Mouse (Mus musculus) brain, embryonic 18.5 days (tissue): ENCODE results near the gene G530012D18Rik.
"Not testable (repeated sequence)": the region's sequence is repeated elsewhere in the genome, so short reads cannot be mapped to it uniquely, and the experiment has no call there.

ENCODE experiments used
- DNase-seq: peaks from one replicate; pipeline ENCODE4 v3.0.0-alpha.2; 2012; ENCODE audit warnings: low read depth, low spot score

G530012D18Rik gene

GRCm38 (mm10) chr1:85575376-85575775 lies at the start of gene G530012D18Rik:
G530012D18Rik (plus strand) TSS chr1:85575676.
- not testable (repeated sequence) for DNase-seq

GRCm38 (mm10) chr1:85526401-85526800 lies 49.1 kb upstream of the G530012D18Rik start:
- not testable (repeated sequence) for DNase-seq

- not testable (repeated sequence) for DNase-seq
These were observed 46.9 kb upstream of the G530012D18Rik start for GRCm38 (mm10) chr1:85528451-85529110.

- DNase-seq = not testable (repeated sequence)
These were observed 31.7 kb upstream of the G530012D18Rik start for GRCm38 (mm10) chr1:85543818-85544217.

GRCm38 (mm10) chr1:85546442-85546841 lies 29.0 kb upstream of the G530012D18Rik start:
- not testable (repeated sequence) for DNase-seq

- not testable (repeated sequence) for DNase-seq
These were observed 20.2 kb upstream of the G530012D18Rik start for GRCm38 (mm10) chr1:85555261-85555660.

- not testable (repeated sequence) for DNase-seq
These were observed 1.9 kb upstream of the G530012D18Rik start for GRCm38 (mm10) chr1:85573554-85573953.

- DNase-seq = not testable (repeated sequence)
These were observed 3.0 kb downstream of the G530012D18Rik start for GRCm38 (mm10) chr1:85578372-85579010.

GRCm38 (mm10) chr1:85579199-85580147 lies 4.0 kb downstream of the G530012D18Rik start:
- not testable (repeated sequence) for DNase-seq

- DNase-seq = not testable (repeated sequence)
These were observed 4.7 kb downstream of the G530012D18Rik start for GRCm38 (mm10) chr1:85580148-85580534.

GRCm38 (mm10) chr1:85580578-85580977 lies 5.1 kb downstream of the G530012D18Rik start:
- DNase-seq = not testable (repeated sequence)

- DNase-seq = not testable (repeated sequence)
These were observed 6.0 kb downstream of the G530012D18Rik start for GRCm38 (mm10) chr1:85581518-85581917.

- not testable (repeated sequence) for DNase-seq
These were observed 13.2 kb downstream of the G530012D18Rik start for GRCm38 (mm10) chr1:85588697-85589096.

- not testable (repeated sequence) for DNase-seq
These were observed 17.1 kb downstream of the G530012D18Rik start for GRCm38 (mm10) chr1:85592526-85592925.

GRCm38 (mm10) chr1:85598271-85599012 lies 23.0 kb downstream of the G530012D18Rik start, which contains the start of gene Sp110:
Sp110 (minus strand) TSS chr1:85598817.
- DNase-seq = not testable (repeated sequence)

- not testable (repeated sequence) for DNase-seq
These were observed 24.6 kb downstream of the G530012D18Rik start, which contains the start of gene Sp140 for GRCm38 (mm10) chr1:85600078-85600477. Sp140 (plus strand) TSS chr1:85600378.

- not testable (repeated sequence) for DNase-seq
These were observed 25.3 kb downstream of the G530012D18Rik start for GRCm38 (mm10) chr1:85600794-85601193.

- DNase-seq = not testable (repeated sequence)
These were observed 28.9 kb downstream of the G530012D18Rik start for GRCm38 (mm10) chr1:85604341-85604740.

GRCm38 (mm10) chr1:85608361-85608760 lies 32.9 kb downstream of the G530012D18Rik start:
- DNase-seq = not testable (repeated sequence)

GRCm38 (mm10) chr1:85610581-85610980 lies 35.1 kb downstream of the G530012D18Rik start:
- not testable (repeated sequence) for DNase-seq

GRCm38 (mm10) chr1:85615096-85615495 lies 39.6 kb downstream of the G530012D18Rik start:
- DNase-seq = not testable (repeated sequence)
